Mouse (Mus musculus): ENCODE results near the gene Amh. TPM values are rescaled to one million over a fixed set of nuclear protein-coding genes. Genes with fewer than 3 reads are reported as not detected.
A peak's percentile ranks its signal among the peaks of the same experiment; 100 is the strongest.

Gene Amh
- polyA plus RNA-seq, 1 experiment from 2014 or later, result not detected

DNA sequence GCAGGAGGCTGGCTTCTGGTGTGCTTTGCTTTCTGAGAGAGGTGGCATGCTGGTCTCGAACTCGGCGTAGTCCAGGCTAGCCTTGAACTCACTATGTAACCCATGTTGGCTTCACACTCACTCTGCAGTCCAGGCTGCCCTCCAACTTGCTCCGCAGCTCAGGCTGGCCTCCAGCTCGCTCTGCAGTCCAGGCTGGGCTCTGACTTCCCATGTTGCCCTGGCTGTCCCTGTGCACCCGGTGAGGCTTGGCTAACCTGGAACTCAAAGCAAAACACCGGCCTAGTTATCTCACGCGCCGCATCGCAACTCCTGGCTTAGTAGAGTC, 50.7 kb downstream of the Amh start:
- peaks cover 30% of the 10 kb centered on the region for H3K4me1 ChIP-seq (replicated peaks; ENCODE audit: control insufficient read depth, insufficient read depth, low read length)
- 25% methylated on average over 11 of the region's 11 CpGs for WGBS
- H3K9me3 ChIP-seq (ENCODE audit: control insufficient read depth, low read length), result no peaks in the 10 kb centered on the region
- peak overlapping the region; percentile 84 for H3K9ac ChIP-seq (replicated peaks; ENCODE audit: low read depth, low read length)
- peak overlapping the region; percentile 69 for H3K4me3 ChIP-seq (replicated peaks; ENCODE audit: low read length)
- peaks cover 16% of the 10 kb centered on the region for H3K36me3 ChIP-seq (ENCODE audit: control insufficient read depth, insufficient read depth)
- ATAC-seq, result no peak
- H3K4me2 ChIP-seq (ENCODE audit: low read length), result peak overlapping the region; percentile 99
- H3K27ac ChIP-seq (ENCODE audit: low read length), result no peak overlapping the region
- no peaks in the 10 kb centered on the region for H3K27me3 ChIP-seq (replicated peaks; ENCODE audit: control insufficient read depth, insufficient read depth, low read length)

DNA sequence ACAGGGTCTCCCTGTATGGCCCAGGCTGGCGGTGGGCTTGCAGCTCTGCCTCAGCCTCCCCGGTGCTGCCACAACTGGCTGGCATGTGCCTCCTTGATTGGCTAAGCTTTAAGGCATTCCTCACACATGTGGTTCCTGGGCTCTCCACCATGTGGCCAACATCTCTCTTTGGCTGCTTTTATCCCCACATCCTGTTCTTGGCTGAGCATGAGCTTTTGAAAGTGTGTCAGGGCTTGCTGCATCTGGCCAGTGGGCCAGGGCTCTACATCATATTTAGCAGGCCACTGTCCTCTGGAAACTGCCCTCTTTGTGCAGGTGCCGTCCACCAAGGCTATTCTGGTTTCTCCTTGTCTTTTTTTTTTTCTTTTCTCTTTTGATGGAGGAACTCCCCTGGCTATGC, 51.2 kb downstream of the Amh start:
- Histone ChIP-seq H3K4me1 (replicated peaks; ENCODE audit: control insufficient read depth, insufficient read depth, low read length) (peaks cover 30% of the 10 kb centered on the region), H3K4me3 (replicated peaks; ENCODE audit: low read length) (peak overlapping the region; percentile 69; the same call in 1 of the 2 replicates), H3K36me3 (ENCODE audit: control insufficient read depth, insufficient read depth) (peaks cover 13% of the 10 kb centered on the region), H3K27ac (ENCODE audit: low read length) (no peak overlapping the region), H3K4me2 (ENCODE audit: low read length) (peak overlapping the region; percentile 99), H3K9ac (replicated peaks; ENCODE audit: low read depth, low read length) (no peak overlapping the region), H3K27me3 (replicated peaks; ENCODE audit: control insufficient read depth, insufficient read depth, low read length) (no peaks in the 10 kb centered on the region), H3K9me3 (ENCODE audit: control insufficient read depth, low read length) (no peaks in the 10 kb centered on the region)
- ATAC-seq, result no peak
- 64% methylated on average over 3 of the region's 3 CpGs for WGBS

DNA sequence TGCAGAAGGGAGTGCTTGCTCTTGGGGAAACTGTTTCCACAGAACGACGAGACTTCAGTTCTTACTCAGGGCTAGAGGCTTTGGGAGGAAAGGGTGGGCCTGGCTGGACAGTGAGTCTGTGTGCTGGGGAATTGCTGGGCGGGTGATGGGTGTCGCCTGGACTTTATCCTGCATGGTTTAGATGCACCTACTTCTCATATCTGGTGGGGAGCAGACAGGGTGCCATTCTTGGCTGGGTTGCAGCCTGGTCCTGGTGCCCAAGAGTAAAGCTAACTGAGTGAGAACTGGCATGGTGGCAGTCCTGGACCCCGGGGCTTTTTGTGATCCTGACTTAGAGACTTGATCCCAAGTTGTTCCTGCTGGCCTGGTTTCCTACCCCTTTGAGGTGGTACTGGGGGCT, 51.9 kb downstream of the Amh start:
- no peak overlapping the region for H3K4me2 ChIP-seq (ENCODE audit: low read length)
- peaks cover 30% of the 10 kb centered on the region for H3K4me1 ChIP-seq (replicated peaks; ENCODE audit: control insufficient read depth, insufficient read depth, low read length)
- no peak overlapping the region for H3K27ac ChIP-seq (ENCODE audit: low read length)
- ATAC-seq, result no peak
- 88% methylated on average over 5 of the region's 5 CpGs for WGBS
- H3K27me3 ChIP-seq (replicated peaks; ENCODE audit: control insufficient read depth, insufficient read depth, low read length), result no peaks in the 10 kb centered on the region
- H3K36me3 ChIP-seq (ENCODE audit: control insufficient read depth, insufficient read depth), result peaks cover 10% of the 10 kb centered on the region
- H3K9ac ChIP-seq (replicated peaks; ENCODE audit: low read depth, low read length), result no peak overlapping the region
- no peak overlapping the region for H3K4me3 ChIP-seq (replicated peaks; ENCODE audit: low read length)
- no peaks in the 10 kb centered on the region for H3K9me3 ChIP-seq (ENCODE audit: control insufficient read depth, low read length)

MicroRNAs encoded within 50 kb of the gene (microRNA counts, 519-probe panel; counts per million panel counts)
- not detected for microRNA mmu-miR-1982

Small RNAs within 50 kb of the gene (microRNA-seq; reads per million reads assigned to microRNA genes)
- 5.6 reads per million, percentile 23 among the genes with 10 or more reads in this experiment for gene Mir1982

Other genes starting within 250 kb of the Amh start
- gene Rexo1, start 243.7 kb upstream of the Amh start, polyA plus RNA-seq (2015; fragmentation: Nextera tagmentation; extraction: Ambion mirVana), result 28.1 and 30.3 TPM in 2 replicates
- gene Klf16, start 227.9 kb upstream of the Amh start, polyA plus RNA-seq (2015; fragmentation: Nextera tagmentation; extraction: Ambion mirVana), result 9.2 and 10.1 TPM in 2 replicates
- gene Abhd17a, start 214.9 kb upstream of the Amh start, polyA plus RNA-seq (2015; fragmentation: Nextera tagmentation; extraction: Ambion mirVana), result 92.2 and 93.1 TPM in 2 replicates
- 69.9 and 77.2 TPM in 2 replicates for gene Scamp4, start 202.4 kb upstream of the Amh start, polyA plus RNA-seq (2015; fragmentation: Nextera tagmentation; extraction: Ambion mirVana)
- gene Adat3, start 202.4 kb upstream of the Amh start, polyA plus RNA-seq (2015; fragmentation: Nextera tagmentation; extraction: Ambion mirVana), result 6.4 and 6.7 TPM in 2 replicates
- 3.1 and 4.1 TPM in 2 replicates for gene Gm49322, start 199.2 kb upstream of the Amh start, polyA plus RNA-seq (2015; fragmentation: Nextera tagmentation; extraction: Ambion mirVana)
- gene Csnk1g2, start 182.4 kb upstream of the Amh start, polyA plus RNA-seq (2015; fragmentation: Nextera tagmentation; extraction: Ambion mirVana), result 91.3 and 96.9 TPM in 2 replicates
- 75.2 and 79.7 TPM in 2 replicates for gene Btbd2, start 148.2 kb upstream of the Amh start, polyA plus RNA-seq (2015; fragmentation: Nextera tagmentation; extraction: Ambion mirVana)
- 57.1 and 61.2 TPM in 2 replicates for gene Mknk2, start 127.1 kb upstream of the Amh start, polyA plus RNA-seq (2015; fragmentation: Nextera tagmentation; extraction: Ambion mirVana)
- 56.9 and 59.4 TPM in 2 replicates for gene Mob3a, start 103.3 kb upstream of the Amh start, polyA plus RNA-seq (2015; fragmentation: Nextera tagmentation; extraction: Ambion mirVana)
- gene Izumo4, start 103.1 kb upstream of the Amh start, polyA plus RNA-seq (2015; fragmentation: Nextera tagmentation; extraction: Ambion mirVana), result 32.5 and 44.1 TPM in 2 replicates
- 101 and 102 TPM in 2 replicates for gene Ap3d1, start 63.0 kb upstream of the Amh start, polyA plus RNA-seq (2015; fragmentation: Nextera tagmentation; extraction: Ambion mirVana)
- 17.4 and 22.5 TPM in 2 replicates for gene Dot1l, start 50.0 kb upstream of the Amh start, polyA plus RNA-seq (2015; fragmentation: Nextera tagmentation; extraction: Ambion mirVana)
- 62.6 and 65.1 TPM in 2 replicates for gene Sf3a2, start 7.0 kb upstream of the Amh start, polyA plus RNA-seq (2015; fragmentation: Nextera tagmentation; extraction: Ambion mirVana)
- gene Plekhj1, start 6.6 kb upstream of the Amh start, polyA plus RNA-seq (2015; fragmentation: Nextera tagmentation; extraction: Ambion mirVana), result 129 and 143 TPM in 2 replicates
- not detected in 2 replicates for gene Jsrp1, start 8.3 kb downstream of the Amh start, polyA plus RNA-seq (2015; fragmentation: Nextera tagmentation; extraction: Ambion mirVana)
- 1,342 and 1,351 TPM in 2 replicates for gene Oaz1, start 21.4 kb downstream of the Amh start, polyA plus RNA-seq (2015; fragmentation: Nextera tagmentation; extraction: Ambion mirVana)
- 6.0 and 9.3 TPM in 2 replicates for gene Lingo3, start 38.8 kb downstream of the Amh start, polyA plus RNA-seq (2015; fragmentation: Nextera tagmentation; extraction: Ambion mirVana)
- gene Lsm7, start 50.0 kb downstream of the Amh start, polyA plus RNA-seq (2015; fragmentation: Nextera tagmentation; extraction: Ambion mirVana), result 223 and 228 TPM in 2 replicates
- 64.9 and 78.6 TPM in 2 replicates for gene Sppl2b, start 50.0 kb downstream of the Amh start, polyA plus RNA-seq (2015; fragmentation: Nextera tagmentation; extraction: Ambion mirVana)
- 0.24 and 0.25 TPM in 2 replicates for gene Tmprss9, start 66.6 kb downstream of the Amh start, polyA plus RNA-seq (2015; fragmentation: Nextera tagmentation; extraction: Ambion mirVana)
- gene Timm13, start 95.7 kb downstream of the Amh start, polyA plus RNA-seq (2015; fragmentation: Nextera tagmentation; extraction: Ambion mirVana), result 298 and 299 TPM in 2 replicates
- 53.2 and 59.8 TPM in 2 replicates for gene Lmnb2, start 113.0 kb downstream of the Amh start, polyA plus RNA-seq (2015; fragmentation: Nextera tagmentation; extraction: Ambion mirVana)
- 5.8 and 7.0 TPM in 2 replicates for gene Gadd45b, start 124.8 kb downstream of the Amh start, polyA plus RNA-seq (2015; fragmentation: Nextera tagmentation; extraction: Ambion mirVana)
- 41.0 and 47.4 TPM in 2 replicates for gene Gng7, start 209.7 kb downstream of the Amh start, polyA plus RNA-seq (2015; fragmentation: Nextera tagmentation; extraction: Ambion mirVana)
- gene Diras1, start 220.4 kb downstream of the Amh start, polyA plus RNA-seq (2015; fragmentation: Nextera tagmentation; extraction: Ambion mirVana), result 37.6 and 45.4 TPM in 2 replicates
- 48.1 and 54.0 TPM in 2 replicates for gene Slc39a3, start 232.2 kb downstream of the Amh start, polyA plus RNA-seq (2015; fragmentation: Nextera tagmentation; extraction: Ambion mirVana)